In genomic region chr8:108696631-108697410, GRCm38 (mm10) we compare ENCODE assay signal across 10 mouse cellular contexts.
DNase-seq lines count a peak whose midpoint lies in the region; ATAC-seq lines count a peak whose summit lies in the region.
"Had no signal": no experiment of that assay in that cellular context is flagged by ENCODE, and none has a peak within 500 bp of the region (broad histone marks: within the 10 kb centered on the region; RNA-seq: fewer than 3 reads in every experiment).

No protein-coding gene starts in this region.

- WGBS in heart, embryonic 11.5 days (ENCODE audit: insufficient replicate concordance), result 4% methylated on average over 27 of the region's 27 CpGs
- 2% methylated on average over 27 of the region's 27 CpGs for WGBS in hindbrain, embryonic 14.5 days
- WGBS in midbrain, embryonic 13.5 days, result 2% methylated on average over 27 of the region's 27 CpGs

- H3K4me1 ChIP-seq in heart, embryonic 11.5 days (ENCODE audit: control insufficient read depth, insufficient read depth, low read length), result peaks cover 35% of the 10 kb centered on the region
- H3K4me1 ChIP-seq in hindbrain, embryonic 14.5 days (replicated peaks; ENCODE audit: control insufficient read depth, insufficient read depth, low read length), result peaks cover 42% of the 10 kb centered on the region
- H3K4me1 ChIP-seq in midbrain, embryonic 13.5 days (replicated peaks), result peaks cover 83% of the 10 kb centered on the region

- H3K27me3 ChIP-seq in heart, embryonic 11.5 days (ENCODE audit: control insufficient read depth, insufficient read depth, low read length), result peaks cover 60% of the 10 kb centered on the region
- peaks cover 67% of the 10 kb centered on the region for H3K27me3 ChIP-seq in hindbrain, embryonic 14.5 days (ENCODE audit: control insufficient read depth, insufficient read depth, low read length)
- peaks cover 66% of the 10 kb centered on the region for H3K27me3 ChIP-seq in midbrain, embryonic 13.5 days

- H3K4me3 ChIP-seq in heart, embryonic 11.5 days (ENCODE audit: low read depth, low read length), result peak overlapping the region; percentile 44
- peak overlapping the region; percentile 14 for H3K4me3 ChIP-seq in hindbrain, embryonic 14.5 days (replicated peaks; ENCODE audit: low read length)
- H3K4me3 ChIP-seq in midbrain, embryonic 13.5 days (replicated peaks), result peak overlapping the region; percentile 34

- no peaks in the 10 kb centered on the region for H3K36me3 ChIP-seq in heart, embryonic 11.5 days (ENCODE audit: control insufficient read depth, insufficient read depth, low read length)
- no peaks in the 10 kb centered on the region for H3K36me3 ChIP-seq in hindbrain, embryonic 14.5 days (replicated peaks; ENCODE audit: control insufficient read depth, insufficient read depth)
- H3K36me3 ChIP-seq in midbrain, embryonic 13.5 days, result no peaks in the 10 kb centered on the region

- peak overlapping the region; percentile 74 for H3K4me2 ChIP-seq in heart, embryonic 11.5 days
- peak overlapping the region; percentile 52 for H3K4me2 ChIP-seq in hindbrain, embryonic 14.5 days (replicated peaks)
- H3K4me2 ChIP-seq in midbrain, embryonic 13.5 days (replicated peaks), result peak overlapping the region; percentile 55

- no peak overlapping the region for H3K9ac ChIP-seq in heart, embryonic 11.5 days (ENCODE audit: low read depth, low read length)
- H3K9ac ChIP-seq in hindbrain, embryonic 14.5 days, result peak overlapping the region; percentile 51
- peak overlapping the region; percentile 68 for H3K9ac ChIP-seq in midbrain, embryonic 13.5 days (replicated peaks)

- H3K27ac ChIP-seq in heart, embryonic 11.5 days (ENCODE audit: low read depth, low read length), result no peak overlapping the region
- H3K27ac ChIP-seq in hindbrain, embryonic 14.5 days, result peak overlapping the region; percentile 86
- H3K27ac ChIP-seq in midbrain, embryonic 13.5 days, result peak overlapping the region; percentile 87

- no peaks in the 10 kb centered on the region for H3K9me3 ChIP-seq in heart, embryonic 11.5 days (replicated peaks; ENCODE audit: control insufficient read depth, low read length)
- no peaks in the 10 kb centered on the region for H3K9me3 ChIP-seq in hindbrain, embryonic 14.5 days (ENCODE audit: control insufficient read depth, low read length)
- no peaks in the 10 kb centered on the region for H3K9me3 ChIP-seq in midbrain, embryonic 13.5 days

- no peak for ATAC-seq in heart, embryonic 11.5 days (replicated peaks; ENCODE audit: insufficient number of reproducible peaks, low FRiP score, low TSS enrichment)
- no peak for ATAC-seq in hindbrain, embryonic 14.5 days (ENCODE audit: low FRiP score)
- ATAC-seq in midbrain, embryonic 13.5 days, result no peak

- no peak for DNase-seq in heart, adult 9 months (ENCODE audit: low spot score in 2 of 2)
- peak; percentile 33 for DNase-seq in embryo, embryonic 9.5 days (ENCODE audit: extremely low spot score)
- DNase-seq in hindbrain, embryonic 14.5 days (ENCODE audit: low spot score), result peak; percentile 51
- no peak for DNase-seq in thymus, postnatal 14 days
- no peak for DNase-seq in thymus, postnatal 4 days
- DNase-seq in cerebellum, adult 8-10 months, result no peak
- DNase-seq: gastrocnemius, postnatal 36 days; thymus, postnatal 36 days had no signal

Comparison
In these comparisons a context has a peak if more than half of its experiments do, and no peak if none do; other contexts are left out.
1. DNase-seq: peak in embryo, embryonic 9.5 days (single experiment) and hindbrain, embryonic 14.5 days (single experiment); none in heart, adult 9 months (0 of 2), thymus, postnatal 14 days (single experiment), thymus, postnatal 4 days (single experiment) and cerebellum, adult 8-10 months (single experiment).
2. Peak in every context shown above with its lines, with median percentiles within 50 percentile points of each other: H3K4me2 ChIP-seq and H3K4me3 ChIP-seq.